Mouse (Mus musculus): ENCODE measurements around the gene Tmem120b. TPM values are rescaled to one million over a fixed set of nuclear protein-coding genes. Genes with fewer than 3 reads are reported as not detected.
A peak's percentile ranks its signal among the peaks of the same experiment; 100 is the strongest.

The Tmem120b gene
- polyA plus RNA-seq, 2 experiments = 13.8 to 21.0 TPM

DNA sequence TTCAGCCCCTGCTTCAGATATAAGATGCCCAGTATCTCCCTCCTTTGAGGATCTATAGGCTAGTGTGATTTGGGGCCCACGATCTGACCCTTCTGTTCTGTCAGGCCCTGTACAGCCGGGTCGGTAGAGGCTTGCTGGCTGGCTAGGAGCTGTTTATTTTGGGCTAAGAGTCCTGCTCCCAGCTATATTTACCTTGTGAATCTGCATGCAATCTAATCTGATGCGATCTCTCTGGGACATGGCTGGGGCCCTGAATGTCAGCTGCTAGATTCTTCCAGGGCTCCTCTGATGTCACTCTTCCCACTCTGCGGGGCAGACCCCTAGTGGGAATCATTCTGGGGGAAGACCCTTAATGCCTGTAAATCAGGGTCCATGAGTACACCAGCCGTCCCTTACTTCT, 43.9 kb upstream of the Tmem120b start:
- Histone ChIP-seq H3K36me3 (ENCODE audit: control insufficient read depth, insufficient read depth, low read length) (peaks cover 6% of the 10 kb centered on the region), H3K9ac (ENCODE audit: low read depth, low read length, severe bottlenecking) (no peak overlapping the region), H3K27me3 (ENCODE audit: control insufficient read depth, insufficient read depth, low read length) (no peaks in the 10 kb centered on the region), H3K9me3 (ENCODE audit: control insufficient read depth, low read length) (no peaks in the 10 kb centered on the region), H3K4me2 (replicated peaks; ENCODE audit: low read depth, low read length, severe bottlenecking) (no peak overlapping the region), H3K27ac (replicated peaks; ENCODE audit: low read depth, low read length) (no peak overlapping the region), H3K4me3 (replicated peaks; ENCODE audit: low read length) (no peak overlapping the region), H3K4me1 (ENCODE audit: control insufficient read depth, insufficient read depth, low read length) (peaks cover 29% of the 10 kb centered on the region)
- no peak for TF ChIP-seq POLR2A (IDR thresholded peaks at IDR 0.05; ENCODE audit: borderline replicate concordance, extremely low read depth, insufficient read depth, insufficient read length)
- no peak for DNase-seq (ENCODE audit: low spot score)
- ATAC-seq (ENCODE audit: low FRiP score, low read depth) = no peak
- 90% methylated on average over 6 of the region's 6 CpGs for WGBS

DNA sequence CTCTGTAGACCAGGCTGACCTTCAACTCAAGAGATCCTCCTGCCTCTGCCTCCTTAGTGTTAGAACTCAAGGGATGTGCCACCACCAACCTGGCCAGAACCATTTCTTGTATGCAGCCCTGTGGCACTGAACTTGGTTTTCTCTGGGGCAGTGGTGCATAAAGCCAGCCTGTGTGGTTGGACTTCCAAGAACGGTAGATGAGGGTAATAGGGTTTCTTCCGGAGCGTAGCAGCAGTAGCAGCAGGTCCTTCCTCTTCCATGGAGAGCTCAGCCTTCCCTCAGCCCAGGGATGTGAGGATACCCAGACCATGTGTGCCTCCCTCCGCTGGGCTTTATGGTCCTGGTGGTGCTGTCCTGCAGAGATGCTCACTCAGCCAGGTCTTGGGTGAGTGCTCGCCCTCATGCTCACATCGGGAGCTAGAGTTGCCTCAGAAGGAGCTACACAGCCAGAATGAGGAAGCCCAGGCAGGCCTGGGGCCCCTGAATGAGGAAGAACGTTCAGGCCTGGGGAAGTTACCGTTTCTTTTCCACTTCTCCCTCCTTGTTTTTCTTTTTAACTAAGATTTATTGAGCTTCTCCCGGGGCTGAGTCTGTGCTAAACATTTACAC, 43.1 kb upstream of the Tmem120b start:
- Histone ChIP-seq H3K4me2 (replicated peaks; ENCODE audit: low read depth, low read length, severe bottlenecking) (no peak overlapping the region), H3K9me3 (ENCODE audit: control insufficient read depth, low read length) (no peaks in the 10 kb centered on the region), H3K9ac (ENCODE audit: low read depth, low read length, severe bottlenecking) (no peak overlapping the region), H3K27ac (replicated peaks; ENCODE audit: low read depth, low read length) (peak overlapping the region; percentile 20; the same call in 1 of the 2 replicates), H3K27me3 (ENCODE audit: control insufficient read depth, insufficient read depth, low read length) (no peaks in the 10 kb centered on the region), H3K36me3 (ENCODE audit: control insufficient read depth, insufficient read depth, low read length) (peaks cover 13% of the 10 kb centered on the region), H3K4me1 (ENCODE audit: control insufficient read depth, insufficient read depth, low read length) (peaks cover 23% of the 10 kb centered on the region), H3K4me3 (replicated peaks; ENCODE audit: low read length) (no peak overlapping the region)
- WGBS = 65% methylated on average over 9 of the region's 9 CpGs
- DNase-seq (ENCODE audit: low spot score) (no peak), ATAC-seq (ENCODE audit: low FRiP score, low read depth) (no peak)
- no peak for TF ChIP-seq POLR2A (IDR thresholded peaks at IDR 0.05; ENCODE audit: borderline replicate concordance, extremely low read depth, insufficient read depth, insufficient read length)

DNA sequence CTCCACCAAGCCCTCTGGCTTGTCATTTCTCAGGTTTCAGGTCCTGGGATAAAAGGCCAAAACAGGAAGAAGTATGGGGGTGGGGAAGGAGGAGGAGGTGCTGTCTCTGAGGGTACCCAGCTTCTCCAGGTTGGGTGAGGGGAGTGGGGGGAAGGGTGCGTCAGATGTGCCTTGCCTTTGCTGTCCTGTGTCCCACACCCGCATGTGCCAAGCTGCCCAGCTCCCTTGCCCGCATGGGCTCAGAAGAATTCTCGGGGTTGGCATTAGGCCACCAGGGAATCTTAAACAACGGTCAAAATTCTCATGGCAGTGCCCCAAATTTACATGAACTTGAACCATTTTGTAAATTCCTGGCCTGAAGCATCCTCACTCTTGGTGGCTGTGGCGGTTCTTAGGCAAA, 41.8 kb upstream of the Tmem120b start:
- H3K27me3 ChIP-seq (ENCODE audit: control insufficient read depth, insufficient read depth, low read length) = no peaks in the 10 kb centered on the region
- H3K4me3 ChIP-seq (replicated peaks; ENCODE audit: low read length) = no peak overlapping the region
- H3K36me3 ChIP-seq (ENCODE audit: control insufficient read depth, insufficient read depth, low read length) = peaks cover 18% of the 10 kb centered on the region
- 59% methylated on average over 6 of the region's 6 CpGs for WGBS
- H3K4me2 ChIP-seq (replicated peaks; ENCODE audit: low read depth, low read length, severe bottlenecking) = no peak overlapping the region
- no peak overlapping the region for H3K27ac ChIP-seq (replicated peaks; ENCODE audit: low read depth, low read length)
- ATAC-seq (ENCODE audit: low FRiP score, low read depth) (no peak), DNase-seq (ENCODE audit: low spot score) (no peak)
- no peak for TF ChIP-seq POLR2A (IDR thresholded peaks at IDR 0.05; ENCODE audit: borderline replicate concordance, extremely low read depth, insufficient read depth, insufficient read length)
- H3K9ac ChIP-seq (ENCODE audit: low read depth, low read length, severe bottlenecking) = no peak overlapping the region
- H3K9me3 ChIP-seq (ENCODE audit: control insufficient read depth, low read length) = no peaks in the 10 kb centered on the region
- peaks cover 23% of the 10 kb centered on the region for H3K4me1 ChIP-seq (ENCODE audit: control insufficient read depth, insufficient read depth, low read length)

DNA sequence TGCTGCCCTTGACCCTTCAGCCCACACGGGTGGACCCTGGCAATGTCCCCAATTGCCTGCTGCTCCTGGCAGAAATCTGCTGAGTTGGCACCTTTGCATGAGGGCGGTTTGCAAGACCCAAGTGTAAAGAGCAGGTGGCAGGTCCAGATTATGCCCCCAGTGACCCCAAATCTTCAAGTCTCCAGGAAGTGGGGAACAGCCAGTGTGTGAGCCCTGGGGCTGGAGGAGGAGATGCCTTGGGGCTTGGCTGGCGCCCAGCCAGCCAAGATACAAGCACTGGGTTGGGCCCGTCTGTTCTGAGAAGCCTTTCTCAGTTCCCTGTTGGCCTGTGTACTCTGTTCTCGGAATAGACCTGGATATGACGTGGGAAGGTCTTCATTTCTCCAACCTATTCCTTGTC, 40.8 kb upstream of the Tmem120b start:
- H3K4me1 ChIP-seq (ENCODE audit: control insufficient read depth, insufficient read depth, low read length) = peaks cover 23% of the 10 kb centered on the region
- ATAC-seq (ENCODE audit: low FRiP score, low read depth) = no peak
- peaks cover 21% of the 10 kb centered on the region for H3K36me3 ChIP-seq (ENCODE audit: control insufficient read depth, insufficient read depth, low read length)
- H3K9ac ChIP-seq (ENCODE audit: low read depth, low read length, severe bottlenecking) = no peak overlapping the region
- no peak overlapping the region for H3K4me2 ChIP-seq (replicated peaks; ENCODE audit: low read depth, low read length, severe bottlenecking)
- no peaks in the 10 kb centered on the region for H3K9me3 ChIP-seq (ENCODE audit: control insufficient read depth, low read length)
- no peaks in the 10 kb centered on the region for H3K27me3 ChIP-seq (ENCODE audit: control insufficient read depth, insufficient read depth, low read length)
- H3K27ac ChIP-seq (replicated peaks; ENCODE audit: low read depth, low read length) = no peak overlapping the region
- 60% methylated on average over 6 of the region's 6 CpGs for WGBS
- no peak for DNase-seq (ENCODE audit: low spot score)
- no peak for TF ChIP-seq POLR2A (IDR thresholded peaks at IDR 0.05; ENCODE audit: borderline replicate concordance, extremely low read depth, insufficient read depth, insufficient read length)
- no peak overlapping the region for H3K4me3 ChIP-seq (replicated peaks; ENCODE audit: low read length)

DNA sequence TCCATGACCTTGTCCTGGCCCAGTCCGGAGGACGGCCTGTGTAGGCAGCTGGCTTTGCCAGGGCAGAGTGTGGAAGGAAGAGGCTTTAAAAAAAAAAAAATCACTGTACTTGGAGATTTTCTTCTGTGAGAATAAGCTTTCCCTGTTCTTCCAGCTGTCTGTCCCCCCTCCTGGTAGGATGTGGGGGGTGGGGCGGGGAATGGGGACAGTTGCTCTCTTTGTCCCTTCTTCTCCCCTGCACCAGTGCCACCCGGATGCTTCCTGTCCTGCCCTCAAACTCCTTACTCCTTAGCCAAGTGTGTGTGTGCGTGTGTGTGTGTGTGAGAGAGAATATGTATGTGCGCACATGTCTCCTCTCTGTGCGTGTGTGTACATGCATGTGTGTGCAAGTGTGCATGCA, 38.5 kb upstream of the Tmem120b start:
- Histone ChIP-seq H3K27ac (replicated peaks; ENCODE audit: low read depth, low read length) (peak overlapping the region; percentile 33; the same call in 1 of the 2 replicates), H3K9me3 (ENCODE audit: control insufficient read depth, low read length) (no peaks in the 10 kb centered on the region), H3K4me2 (replicated peaks; ENCODE audit: low read depth, low read length, severe bottlenecking) (no peak overlapping the region), H3K4me3 (replicated peaks; ENCODE audit: low read length) (no peak overlapping the region), H3K36me3 (ENCODE audit: control insufficient read depth, insufficient read depth, low read length) (peaks cover 22% of the 10 kb centered on the region), H3K27me3 (ENCODE audit: control insufficient read depth, insufficient read depth, low read length) (no peaks in the 10 kb centered on the region), H3K4me1 (ENCODE audit: control insufficient read depth, insufficient read depth, low read length) (peaks cover 19% of the 10 kb centered on the region), H3K9ac (ENCODE audit: low read depth, low read length, severe bottlenecking) (no peak overlapping the region)
- ATAC-seq (ENCODE audit: low FRiP score, low read depth) = peak; percentile 13; the same call in 1 of the 2 replicates
- DNase-seq (ENCODE audit: low spot score) = no peak
- TF ChIP-seq POLR2A (IDR thresholded peaks at IDR 0.05; ENCODE audit: borderline replicate concordance, extremely low read depth, insufficient read depth, insufficient read length) = no peak
- WGBS = 89% methylated on average over 7 of the region's 7 CpGs

Measured in limb, embryonic 14.5 days (tissue).